Mouse (Mus musculus): ENCODE results near the gene Gm13090.

Gene Gm13090

GRCm38 (mm10) chr4:151089270-151089669, at the start of gene Gm13090:
Gene Gm13090, plus strand, starts transcription at chr4:151089570.
- DNase-seq (ENCODE audit: low read depth, low spot score), result no peak

GRCm38 (mm10) chr4:151041506-151041905, 47.9 kb upstream of the Gm13090 start:
- DNase-seq (ENCODE audit: low read depth, low spot score), result no peak

DNA sequence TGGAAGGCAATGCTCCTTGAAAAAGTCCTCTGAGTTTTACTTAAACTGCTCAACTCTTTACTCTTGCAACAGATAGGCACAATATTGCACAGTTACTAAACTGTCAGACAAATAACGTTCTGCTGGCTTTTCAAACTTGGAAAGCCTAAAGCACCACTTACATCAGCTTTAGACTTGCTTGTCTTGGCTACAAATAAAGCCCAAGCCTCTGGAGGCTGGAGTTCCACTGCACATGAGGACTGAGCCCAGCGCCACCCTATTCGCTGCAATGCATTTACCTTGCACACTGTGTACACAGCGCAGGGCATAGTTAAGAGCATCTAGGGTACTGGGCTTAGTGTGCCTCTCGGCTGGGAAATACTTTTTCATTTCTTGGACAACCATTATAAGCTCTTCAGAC, 46.1 kb upstream of the Gm13090 start:
- peak; percentile 65 for DNase-seq (ENCODE audit: low read depth, low spot score)

- peak; percentile 99 for DNase-seq (ENCODE audit: low read depth, low spot score)
Measured at GRCm38 (mm10) chr4:151044037-151044943, 45.1 kb upstream of the Gm13090 start, which contains the start of gene Per3. Gene Per3, minus strand, starts transcription at chr4:151044665.

GRCm38 (mm10) chr4:151044944-151045570, 44.3 kb upstream of the Gm13090 start:
- peak; percentile 38 for DNase-seq (ENCODE audit: low read depth, low spot score)

- no peak for DNase-seq (ENCODE audit: low read depth, low spot score)
Measured at GRCm38 (mm10) chr4:151046524-151046923, 42.8 kb upstream of the Gm13090 start.

DNA sequence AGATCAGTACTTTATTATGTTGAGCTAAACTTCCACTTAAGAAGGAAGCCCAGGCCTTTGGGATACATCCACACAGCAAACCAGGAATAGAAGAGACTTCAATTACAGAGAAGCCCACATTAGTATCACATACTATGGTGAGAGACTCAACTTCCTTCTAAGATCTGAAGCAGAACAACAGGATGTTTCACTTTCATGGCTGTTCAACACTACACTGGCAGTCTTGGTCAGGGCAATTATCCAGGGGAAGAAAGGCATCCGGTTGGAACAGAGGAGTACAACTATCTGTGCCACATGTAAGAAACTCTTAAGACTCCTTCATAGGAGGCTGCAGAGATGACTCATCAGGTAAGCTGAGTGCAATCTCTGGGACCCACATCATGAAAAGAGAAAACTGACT, 38.2 kb upstream of the Gm13090 start:
- DNase-seq (ENCODE audit: low read depth, low spot score), result no peak

DNA sequence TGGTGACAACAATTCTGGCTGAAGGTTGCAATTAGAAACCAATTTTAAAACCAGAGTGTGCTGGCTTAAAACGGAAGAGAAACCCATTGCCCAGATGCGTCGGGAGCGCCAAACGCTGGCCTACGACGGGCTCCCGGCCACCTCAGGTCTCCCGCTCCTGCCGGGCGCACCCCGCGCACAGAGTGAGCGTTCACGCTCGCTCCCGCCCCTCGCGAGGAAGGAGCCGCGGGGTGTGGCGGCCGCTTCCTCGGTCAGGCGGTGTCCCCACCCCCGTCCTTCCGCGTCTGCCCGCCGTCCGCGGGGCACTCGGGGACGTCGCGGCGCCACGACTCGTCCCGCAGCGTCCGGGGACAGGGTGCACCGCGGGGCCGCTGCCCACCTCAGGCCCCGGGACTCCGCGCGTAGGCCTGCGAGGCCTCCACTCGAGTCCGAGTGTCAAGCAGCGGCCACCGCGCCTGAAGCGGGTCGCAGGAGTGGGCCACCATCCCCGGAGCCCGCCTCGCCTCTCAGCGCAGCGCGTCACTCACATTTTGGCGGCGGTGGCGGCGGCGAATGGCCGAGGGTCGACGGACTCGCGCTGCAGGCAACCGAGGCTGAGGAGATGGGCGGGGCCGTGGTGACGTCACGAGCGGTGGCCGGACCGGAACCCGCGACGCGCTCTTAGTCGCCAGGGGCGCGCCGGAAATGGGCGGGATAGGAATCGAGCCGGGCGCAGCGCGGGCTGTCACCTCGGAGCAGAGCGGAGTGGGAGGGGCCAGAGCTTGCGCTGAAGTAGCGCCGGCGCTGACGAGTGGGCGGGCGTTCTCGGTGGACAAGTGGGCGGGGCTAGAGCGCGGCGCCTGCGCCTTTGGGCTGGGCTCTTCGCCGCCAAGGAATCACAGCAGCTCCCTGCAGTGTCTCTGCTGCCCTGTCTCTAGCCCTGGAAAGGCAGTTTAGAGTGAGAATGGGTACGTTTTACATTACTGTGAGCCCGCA, 31.7 kb upstream of the Gm13090 start, which contains the start of gene Vamp3:
Gene Vamp3 (minus strand): TSS at position 617 of the 975 bp plus-strand sequence.
- peak; percentile 99 for DNase-seq (ENCODE audit: low read depth, low spot score)

DNA sequence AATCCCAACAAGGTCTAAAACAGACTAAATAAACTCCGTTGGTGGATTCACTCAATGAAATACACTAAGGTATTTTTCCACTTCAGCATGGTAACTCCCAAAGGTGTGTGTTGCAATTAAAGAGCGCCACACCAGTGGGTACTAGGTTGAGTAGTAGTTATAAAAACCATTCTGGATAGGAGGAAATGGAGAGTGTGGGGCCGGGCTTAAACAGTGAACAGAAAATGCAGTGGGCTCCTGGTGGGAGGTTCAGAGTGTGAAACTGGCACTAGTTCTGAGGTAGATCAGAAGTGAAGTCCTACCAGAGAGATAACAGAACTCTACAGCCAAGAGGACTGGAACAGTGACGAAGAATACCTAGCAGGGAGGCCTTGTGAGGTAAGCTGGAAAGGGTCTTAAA, 30.7 kb upstream of the Gm13090 start:
- no peak for DNase-seq (ENCODE audit: low read depth, low spot score)

GRCm38 (mm10) chr4:151059566-151059965, 29.8 kb upstream of the Gm13090 start:
- no peak for DNase-seq (ENCODE audit: low read depth, low spot score)

DNA sequence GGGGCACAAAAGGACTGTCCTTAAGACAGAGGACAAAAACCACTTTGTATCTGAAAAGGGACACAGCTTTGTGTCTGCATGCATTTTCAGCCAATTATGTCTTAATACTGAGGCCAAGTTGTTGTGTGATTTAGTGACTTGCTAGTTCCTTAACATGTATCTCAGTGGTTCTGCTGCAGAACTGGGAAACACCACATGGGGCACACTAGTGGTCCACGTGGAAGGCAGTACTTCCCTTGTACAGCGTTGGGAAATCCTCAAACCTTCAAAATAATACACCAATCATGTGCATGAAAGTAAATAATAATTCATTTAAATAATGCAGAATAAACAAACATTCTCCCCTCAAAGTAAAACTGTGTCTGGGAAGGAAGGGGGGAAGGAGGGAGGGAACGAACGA, 20.6 kb upstream of the Gm13090 start:
- DNase-seq (ENCODE audit: low read depth, low spot score), result no peak

DNA sequence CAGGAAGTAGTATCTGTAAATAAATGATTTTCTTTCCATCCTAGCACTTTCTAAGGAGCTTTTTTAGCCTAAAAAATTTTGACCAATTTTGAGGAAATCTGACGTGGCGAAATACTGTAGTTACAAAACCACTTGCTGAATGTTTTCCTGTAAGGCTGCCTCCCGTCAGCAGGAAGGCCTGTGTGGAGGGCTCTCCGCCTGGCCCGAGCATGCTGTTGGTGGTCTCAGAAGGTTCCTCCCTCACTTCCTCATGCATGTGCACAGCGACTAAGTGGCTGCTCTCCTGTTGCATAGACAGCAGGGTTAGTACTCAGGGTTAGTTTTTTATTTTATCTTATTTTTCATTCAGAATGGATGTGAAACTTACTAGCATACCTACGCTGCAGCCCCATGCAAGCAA, 18.4 kb upstream of the Gm13090 start:
- DNase-seq (ENCODE audit: low read depth, low spot score), result no peak

DNA sequence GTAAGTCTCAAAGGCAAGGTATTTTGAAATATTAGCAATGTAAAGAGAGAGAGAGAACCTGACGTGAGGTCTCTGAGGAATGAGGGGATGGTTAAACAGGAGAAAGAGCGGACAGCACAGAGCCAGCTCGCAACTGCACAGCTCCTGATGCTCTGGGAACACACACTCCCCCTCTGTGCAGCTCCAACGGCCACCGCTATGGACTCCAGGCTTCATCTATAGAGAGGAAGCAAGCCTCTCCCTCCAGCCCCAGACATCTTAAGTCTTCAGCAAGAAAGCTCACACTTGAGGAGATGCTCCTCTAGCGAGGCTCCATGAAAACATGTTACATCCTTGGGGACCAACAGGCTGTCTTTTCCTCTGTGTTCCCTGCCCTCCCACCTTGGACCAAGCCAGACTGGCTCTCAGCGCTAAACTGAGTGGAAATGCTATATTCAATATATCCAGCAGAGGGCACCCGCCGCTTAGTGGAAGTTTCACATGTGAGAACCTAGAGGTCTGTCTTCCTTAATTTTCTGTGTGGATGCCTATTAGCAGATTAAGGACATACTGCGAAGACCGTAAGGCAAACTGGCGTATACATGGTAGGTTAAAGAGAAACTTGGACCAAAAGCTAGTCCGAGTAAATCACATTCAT, 16.1 kb upstream of the Gm13090 start:
- peak; percentile 55 for DNase-seq (ENCODE audit: low read depth, low spot score)

DNA sequence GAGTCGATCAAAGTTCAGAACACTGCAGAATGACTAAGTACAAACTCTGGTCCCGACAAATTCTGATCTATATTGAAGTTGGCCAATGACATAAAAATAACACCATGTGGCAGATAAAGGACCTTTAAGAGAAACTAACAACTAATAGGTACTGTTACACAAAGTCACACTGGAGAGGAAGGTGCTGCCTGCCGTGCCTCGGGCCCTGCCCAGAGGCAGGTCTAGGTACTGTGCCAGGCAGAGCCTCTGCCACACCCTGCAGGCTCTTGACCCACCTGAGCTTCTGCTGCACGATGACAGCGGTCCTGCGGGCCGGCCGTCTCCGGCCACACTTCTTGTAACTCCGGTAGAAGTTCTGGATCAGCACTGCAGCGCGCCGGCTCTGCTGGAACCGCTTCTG, 14.6 kb upstream of the Gm13090 start:
- DNase-seq (ENCODE audit: low read depth, low spot score), result no peak

DNA sequence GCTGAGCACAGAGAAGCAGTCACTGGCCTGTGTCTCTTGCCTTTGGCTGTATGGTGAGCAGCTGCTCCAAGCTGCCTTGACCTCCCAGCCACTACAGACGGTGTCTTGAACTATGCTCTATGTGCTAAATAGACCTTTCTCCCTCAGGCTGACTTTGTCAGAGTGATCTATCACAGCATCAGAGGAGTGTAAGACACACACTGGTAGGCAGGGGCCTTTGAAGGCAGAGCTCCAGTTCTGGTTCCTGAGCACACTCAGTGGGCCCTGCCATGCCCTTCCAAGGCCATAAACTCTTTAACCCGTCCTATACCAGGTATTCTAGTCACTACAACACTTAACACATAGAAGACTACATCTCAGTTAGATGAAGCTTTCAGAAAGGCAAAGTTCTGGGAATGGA, 8.0 kb upstream of the Gm13090 start:
- DNase-seq (ENCODE audit: low read depth, low spot score), result no peak

GRCm38 (mm10) chr4:151081977-151082376, 7.4 kb upstream of the Gm13090 start:
- no peak for DNase-seq (ENCODE audit: low read depth, low spot score)

DNA sequence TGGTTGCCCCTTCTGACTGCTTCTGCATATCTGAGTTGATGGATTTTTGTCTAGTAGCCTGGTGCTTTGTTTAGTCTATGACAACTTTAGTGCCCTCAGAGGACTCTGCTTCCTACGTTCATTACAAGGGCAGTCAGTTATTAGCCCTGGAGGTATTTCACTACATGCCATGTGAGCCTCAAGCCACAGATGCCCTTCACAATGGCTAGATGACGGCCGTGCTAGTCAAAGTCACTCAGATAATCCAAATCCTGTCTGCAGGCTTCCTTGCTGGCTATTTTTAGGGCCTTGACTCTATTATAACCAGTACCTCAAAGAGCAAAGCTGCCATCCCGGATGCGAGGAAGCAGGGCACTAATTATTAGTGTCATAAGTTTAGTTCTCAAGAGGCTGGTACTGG, 6.3 kb upstream of the Gm13090 start:
- DNase-seq (ENCODE audit: low read depth, low spot score), result no peak

- no peak for DNase-seq (ENCODE audit: low read depth, low spot score)
Measured at GRCm38 (mm10) chr4:151087358-151087757, 2.0 kb upstream of the Gm13090 start.

DNA sequence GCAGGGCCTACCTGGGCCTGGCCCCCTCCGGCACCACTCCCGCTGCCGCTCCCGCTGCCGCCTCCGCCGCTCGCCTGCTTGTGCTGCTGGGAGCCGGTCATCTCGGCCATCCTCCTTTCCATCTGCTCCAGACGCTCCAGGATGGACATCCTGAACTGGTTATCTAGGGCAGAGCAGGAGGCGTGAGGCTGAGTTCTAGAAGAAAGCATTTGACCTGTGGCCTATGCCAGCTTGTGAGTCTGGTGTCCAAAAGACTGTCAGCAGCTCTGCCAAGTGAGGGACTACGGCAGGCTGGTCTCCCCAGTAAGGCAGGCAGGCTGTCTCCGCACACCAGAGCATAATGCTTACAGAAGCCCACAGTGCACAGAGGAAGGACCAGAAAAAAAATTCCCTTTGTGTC, 551 bp upstream of the Gm13090 start:
- peak; percentile 13 for DNase-seq (ENCODE audit: low read depth, low spot score)

DNA sequence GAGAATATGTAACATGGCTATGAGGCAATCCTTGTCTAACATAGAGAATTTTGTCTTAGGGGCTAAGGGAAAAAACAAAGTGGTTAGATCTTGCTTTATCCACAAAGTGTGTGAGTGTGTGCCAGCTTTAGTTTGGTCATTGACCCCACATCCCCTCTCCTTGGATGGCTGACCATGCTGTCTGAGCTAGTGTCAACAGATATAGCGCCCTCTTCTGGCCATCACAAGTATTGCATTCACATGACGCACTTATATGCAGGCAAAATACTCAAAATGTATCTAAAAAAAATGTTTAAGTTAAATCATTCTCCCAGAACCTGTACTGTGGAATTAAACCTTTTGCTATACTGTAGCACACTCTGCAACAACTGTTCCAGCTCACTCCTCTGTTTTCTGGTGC, 5.8 kb downstream of the Gm13090 start:
- peak; percentile 21 for DNase-seq (ENCODE audit: low read depth, low spot score)

Data from skeletal muscle tissue, adult 2 months (tissue).